Mouse (Mus musculus): ENCODE measurements around the gene Kif7.

Kif7 gene

GRCm38 (mm10) chr7:79715187-79715981, at the start of gene Kif7:
TSS of gene Kif7 (minus strand) at chr7:79715720.
- DNase-seq (ENCODE audit: extremely low read depth, insufficient read length, low spot score) = peak; percentile 83

GRCm38 (mm10) chr7:79762106-79762505, 46.6 kb upstream of the Kif7 start:
- no peak for DNase-seq (ENCODE audit: extremely low read depth, insufficient read length, low spot score)

GRCm38 (mm10) chr7:79761124-79761876, 45.8 kb upstream of the Kif7 start:
- DNase-seq (ENCODE audit: extremely low read depth, insufficient read length, low spot score) = no peak

GRCm38 (mm10) chr7:79759766-79760165, 44.2 kb upstream of the Kif7 start:
- no peak for DNase-seq (ENCODE audit: extremely low read depth, insufficient read length, low spot score)

GRCm38 (mm10) chr7:79758176-79758575, 42.7 kb upstream of the Kif7 start:
- DNase-seq (ENCODE audit: extremely low read depth, insufficient read length, low spot score) = no peak

GRCm38 (mm10) chr7:79756334-79756733, 40.8 kb upstream of the Kif7 start:
- DNase-seq (ENCODE audit: extremely low read depth, insufficient read length, low spot score) = no peak

- no peak for DNase-seq (ENCODE audit: extremely low read depth, insufficient read length, low spot score)
Observed at GRCm38 (mm10) chr7:79749511-79749910, 34.0 kb upstream of the Kif7 start.

GRCm38 (mm10) chr7:79747659-79748058, 32.1 kb upstream of the Kif7 start:
- DNase-seq (ENCODE audit: extremely low read depth, insufficient read length, low spot score) = no peak

- no peak for DNase-seq (ENCODE audit: extremely low read depth, insufficient read length, low spot score)
Observed at GRCm38 (mm10) chr7:79744585-79744984, 29.1 kb upstream of the Kif7 start.

- no peak for DNase-seq (ENCODE audit: extremely low read depth, insufficient read length, low spot score)
Observed at GRCm38 (mm10) chr7:79744051-79744450, 28.5 kb upstream of the Kif7 start.

GRCm38 (mm10) chr7:79742659-79743536, 27.4 kb upstream of the Kif7 start, which contains the start of the genes Pex11a and Wdr93:
TSS of gene Pex11a (minus strand) at chr7:79743131.
TSS of gene Wdr93 (plus strand) at chr7:79743163.
- DNase-seq (ENCODE audit: extremely low read depth, insufficient read length, low spot score) = peak; percentile 85

GRCm38 (mm10) chr7:79742277-79742658, 26.7 kb upstream of the Kif7 start:
- DNase-seq (ENCODE audit: extremely low read depth, insufficient read length, low spot score) = no peak

GRCm38 (mm10) chr7:79740279-79740678, 24.8 kb upstream of the Kif7 start:
- DNase-seq (ENCODE audit: extremely low read depth, insufficient read length, low spot score) = no peak

- DNase-seq (ENCODE audit: extremely low read depth, insufficient read length, low spot score) = no peak
Observed at GRCm38 (mm10) chr7:79738913-79739312, 23.4 kb upstream of the Kif7 start.

GRCm38 (mm10) chr7:79736511-79736910, 21.0 kb upstream of the Kif7 start:
- no peak for DNase-seq (ENCODE audit: extremely low read depth, insufficient read length, low spot score)

- DNase-seq (ENCODE audit: extremely low read depth, insufficient read length, low spot score) = no peak
Observed at GRCm38 (mm10) chr7:79734563-79734962, 19.0 kb upstream of the Kif7 start.

- DNase-seq (ENCODE audit: extremely low read depth, insufficient read length, low spot score) = no peak
Observed at GRCm38 (mm10) chr7:79732622-79733021, 17.1 kb upstream of the Kif7 start, which contains the start of gene Plin1. TSS of gene Plin1 (minus strand) at chr7:79732903.

GRCm38 (mm10) chr7:79731438-79731837, 15.9 kb upstream of the Kif7 start:
- DNase-seq (ENCODE audit: extremely low read depth, insufficient read length, low spot score) = no peak

GRCm38 (mm10) chr7:79729743-79730370, 14.3 kb upstream of the Kif7 start:
- no peak for DNase-seq (ENCODE audit: extremely low read depth, insufficient read length, low spot score)

GRCm38 (mm10) chr7:79729169-79729568, 13.6 kb upstream of the Kif7 start:
- peak; percentile 43 for DNase-seq (ENCODE audit: extremely low read depth, insufficient read length, low spot score)

All from 3134 (cell line).